In genomic region chr10:79959847-79960601, GRCm38 (mm10) we compare ENCODE assay signal across 8 mouse cellular contexts. TPM values are rescaled to one million over a fixed set of nuclear protein-coding genes. Genes with fewer than 3 reads are reported as not detected.
DNase-seq lines count a peak whose midpoint lies in the region; ATAC-seq and TF ChIP-seq lines count a peak whose summit lies in the region.

TSS of gene Wdr18 (plus strand) at chr10:79960152.

- H3K36me3 ChIP-seq in embryonic facial prominence, embryonic 13.5 days = peaks cover 37% of the 10 kb centered on the region
- no peaks in the 10 kb centered on the region for H3K36me3 ChIP-seq in kidney, adult 2 months (ENCODE audit: control insufficient read depth, insufficient read depth, low read length)
- peaks cover 39% of the 10 kb centered on the region for H3K36me3 ChIP-seq in limb, embryonic 12.5 days
- H3K36me3 ChIP-seq in midbrain, embryonic 15.5 days (replicated peaks) = peaks cover 16% of the 10 kb centered on the region; the same call in 1 of the 2 replicates
- peaks cover 10% of the 10 kb centered on the region for H3K36me3 ChIP-seq in spleen, adult 2 months (ENCODE audit: control insufficient read depth, insufficient read depth, low read length)

- no peak for TF ChIP-seq POLR2A in kidney, adult 2 months (IDR thresholded peaks at IDR 0.05; ENCODE audit: low read depth, low read length)
- TF ChIP-seq POLR2A in spleen, adult 2 months (IDR thresholded peaks at IDR 0.05; ENCODE audit: low read depth, low read length) = no peak; the same call in 1 of the 2 replicates

- 0% methylated on average over 61 of the region's 61 CpGs for WGBS in embryonic facial prominence, embryonic 13.5 days
- under 1% methylated on average over 61 of the region's 61 CpGs for WGBS in kidney, adult 2 months
- WGBS in limb, embryonic 12.5 days = under 1% methylated on average over 61 of the region's 61 CpGs
- under 1% methylated on average over 61 of the region's 61 CpGs for WGBS in midbrain, embryonic 15.5 days
- WGBS in spleen, adult 2 months = under 1% methylated on average over 61 of the region's 61 CpGs

- peaks cover 14% of the 10 kb centered on the region for H3K4me1 ChIP-seq in embryonic facial prominence, embryonic 13.5 days
- H3K4me1 ChIP-seq in kidney, adult 2 months (ENCODE audit: control insufficient read depth, insufficient read depth, low read length) = peaks cover 5% of the 10 kb centered on the region; the same call in 1 of the 2 replicates
- peaks cover 28% of the 10 kb centered on the region for H3K4me1 ChIP-seq in limb, embryonic 12.5 days (replicated peaks)
- peaks cover 9% of the 10 kb centered on the region for H3K4me1 ChIP-seq in midbrain, embryonic 15.5 days
- peaks cover 2% of the 10 kb centered on the region; the same call in 1 of the 2 replicates for H3K4me1 ChIP-seq in spleen, adult 2 months (ENCODE audit: control insufficient read depth, insufficient read depth, insufficient read length)

- H3K27me3 ChIP-seq in embryonic facial prominence, embryonic 13.5 days = no peaks in the 10 kb centered on the region
- H3K27me3 ChIP-seq in kidney, adult 2 months (replicated peaks; ENCODE audit: control insufficient read depth, insufficient read depth, low read length) = no peaks in the 10 kb centered on the region
- H3K27me3 ChIP-seq in limb, embryonic 12.5 days = no peaks in the 10 kb centered on the region
- H3K27me3 ChIP-seq in midbrain, embryonic 15.5 days (replicated peaks) = no peaks in the 10 kb centered on the region
- no peaks in the 10 kb centered on the region for H3K27me3 ChIP-seq in spleen, adult 2 months (ENCODE audit: control insufficient read depth, insufficient read depth, low read length)

- DNase-seq in 3134 (ENCODE audit: extremely low read depth, insufficient read length, low spot score) = peak; percentile 98
- peak; percentile 98 to 100 for DNase-seq in adrenal gland, postnatal 36 days
- peak; percentile 99 for DNase-seq in heart, adult 18-20 months
- DNase-seq in kidney, adult 2 months = peak; percentile 100
- peak; percentile 99 to 100 for DNase-seq in spleen, adult 2 months (ENCODE audit: low read depth in 1 of 2, low spot score in 2 of 2)

- peak within 1 kb of the TSS; percentile 93 for H3K9ac ChIP-seq in embryonic facial prominence, embryonic 13.5 days
- H3K9ac ChIP-seq in limb, embryonic 12.5 days (replicated peaks) = peak within 1 kb of the TSS; percentile 83
- H3K9ac ChIP-seq in midbrain, embryonic 15.5 days = peak within 1 kb of the TSS; percentile 56

- ATAC-seq in embryonic facial prominence, embryonic 13.5 days (ENCODE audit: insufficient number of reproducible peaks, insufficient read depth, low FRiP score, low TSS enrichment, low read depth) = peak; percentile 92
- peak; percentile 96 for ATAC-seq in limb, embryonic 12.5 days (ENCODE audit: insufficient number of reproducible peaks, insufficient read depth, low FRiP score, low TSS enrichment, low read depth)
- ATAC-seq in midbrain, embryonic 15.5 days (replicated peaks) = peak; percentile 98

- peak within 1 kb of the TSS; percentile 89 for H3K4me2 ChIP-seq in embryonic facial prominence, embryonic 13.5 days
- peak within 1 kb of the TSS; percentile 74 for H3K4me2 ChIP-seq in limb, embryonic 12.5 days
- H3K4me2 ChIP-seq in midbrain, embryonic 15.5 days = peak within 1 kb of the TSS; percentile 75

- peak within 1 kb of the TSS; percentile 64 for H3K27ac ChIP-seq in embryonic facial prominence, embryonic 13.5 days
- H3K27ac ChIP-seq in kidney, adult 2 months (ENCODE audit: insufficient read depth, low read depth, low read length) = peak within 1 kb of the TSS; percentile 15; the same call in 1 of the 2 replicates
- H3K27ac ChIP-seq in limb, embryonic 12.5 days = peak within 1 kb of the TSS; percentile 75
- peak within 1 kb of the TSS; percentile 69 for H3K27ac ChIP-seq in midbrain, embryonic 15.5 days
- H3K27ac ChIP-seq in spleen, adult 2 months (ENCODE audit: insufficient read depth, low read length) = no peak within 1 kb of the TSS

- no peaks in the 10 kb centered on the region for H3K9me3 ChIP-seq in embryonic facial prominence, embryonic 13.5 days
- no peaks in the 10 kb centered on the region for H3K9me3 ChIP-seq in limb, embryonic 12.5 days
- no peaks in the 10 kb centered on the region for H3K9me3 ChIP-seq in midbrain, embryonic 15.5 days

- H3K4me3 ChIP-seq in embryonic facial prominence, embryonic 13.5 days = peak within 1 kb of the TSS; percentile 98
- H3K4me3 ChIP-seq in kidney, adult 2 months (ENCODE audit: insufficient read depth, low read depth, low read length) = peak within 1 kb of the TSS; percentile 85
- H3K4me3 ChIP-seq in limb, embryonic 12.5 days (replicated peaks) = peak within 1 kb of the TSS; percentile 97
- H3K4me3 ChIP-seq in midbrain, embryonic 15.5 days = peak within 1 kb of the TSS; percentile 58
- H3K4me3 ChIP-seq in spleen, adult 2 months (ENCODE audit: extremely low read depth, insufficient read depth, insufficient read length) = peak within 1 kb of the TSS; percentile 77

- TF ChIP-seq CTCF in kidney, adult 2 months (conservative IDR thresholded peaks at IDR 0.05; ENCODE audit: insufficient read depth, insufficient read length, low read depth, low read length) = peak; percentile 99
- TF ChIP-seq CTCF in spleen, adult 2 months (IDR thresholded peaks at IDR 0.05; ENCODE audit: extremely low read depth, insufficient read depth, insufficient read length, insufficient replicate concordance) = peak; percentile 91; the same call in 1 of the 2 replicates

RNA-seq across cellular contexts. Expression of gene Wdr18, which starts in this region (rescaled TPM):
- 10 to 100 TPM; 37.8 to 48.9 TPM for total RNA-seq in adrenal gland, postnatal 36 days (2021)
- polyA plus RNA-seq in embryonic facial prominence, embryonic 13.5 days (2015; fragmentation: Nextera tagmentation; extraction: Ambion mirVana) = 97.7 and 106 TPM in 2 replicates
- 10 to 100 TPM; 33.1 to 33.6 TPM for total RNA-seq in heart, adult 18-20 months (2021)
- polyA plus RNA-seq in kidney, adult 2 months (2012; rRNA removed) = 60.4 and 67.5 TPM in 2 replicates
- polyA plus RNA-seq in limb, embryonic 12.5 days (2016; fragmentation: Nextera tagmentation; extraction: Ambion mirVana) = 120 and 122 TPM in 2 replicates
- 87.3 and 87.5 TPM in 2 replicates for polyA plus RNA-seq in midbrain, embryonic 15.5 days (2015; fragmentation: Nextera tagmentation; extraction: Ambion mirVana)
- polyA plus RNA-seq in spleen, adult 2 months (2012; rRNA removed) = 41.2 and 51.6 TPM in 2 replicates
